18 mouse cellular contexts compared by ENCODE assay signal in genomic region chr11:101712811-101713210, GRCm38 (mm10).
"Had no signal": no experiment of that assay in that cellular context is flagged by ENCODE, and none has a peak within 500 bp of the region (broad histone marks: within the 10 kb centered on the region; RNA-seq: fewer than 3 reads in every experiment).

No protein-coding gene starts in this region.

- H3K36me3 ChIP-seq: midbrain, embryonic 10.5 days; midbrain, embryonic 12.5 days; neural tube, embryonic 13.5 days; neural tube, embryonic 15.5 days had no signal

- H3K27ac ChIP-seq: midbrain, embryonic 10.5 days; midbrain, embryonic 12.5 days; neural tube, embryonic 13.5 days; neural tube, embryonic 15.5 days had no signal

- H3K9ac ChIP-seq: lung, embryonic 14.5 days; midbrain, embryonic 12.5 days; neural tube, embryonic 13.5 days; neural tube, embryonic 15.5 days had no signal

- H3K4me3 ChIP-seq: midbrain, embryonic 10.5 days; midbrain, embryonic 12.5 days; myocyte; neural tube, embryonic 13.5 days; neural tube, embryonic 15.5 days had no signal

- H3K9me3 ChIP-seq: midbrain, embryonic 10.5 days; midbrain, embryonic 12.5 days; neural tube, embryonic 13.5 days; neural tube, embryonic 15.5 days had no signal

- ATAC-seq: midbrain, embryonic 16.5 days had no signal

- H3K4me1 ChIP-seq: midbrain, embryonic 10.5 days; midbrain, embryonic 12.5 days; neural tube, embryonic 15.5 days had no signal

- H3K27me3 ChIP-seq: midbrain, embryonic 12.5 days; neural tube, embryonic 13.5 days; neural tube, embryonic 15.5 days had no signal

- H3K4me2 ChIP-seq: lung, embryonic 14.5 days; midbrain, embryonic 12.5 days; neural tube, embryonic 13.5 days; neural tube, embryonic 15.5 days had no signal

- DNase-seq: lung, embryonic 14.5 days; lung, postnatal 10 days; lung, postnatal 4 days; midbrain, embryonic 14.5 days; retina, postnatal 1 day; right cerebral cortex, adult 18-20 months; right cerebral cortex, postnatal 25 days; right cerebral cortex, postnatal 4 days; spleen, adult 18-20 months; thymus, adult 18-20 months; thymus, postnatal 14 days; thymus, postnatal 36 days had no signal
